Mouse (Mus musculus): ENCODE data around the gene Gm20388. TPM values are rescaled to one million over a fixed set of nuclear protein-coding genes. Genes with fewer than 3 reads are reported as not detected.

Gene Gm20388
- polyA plus RNA-seq, 1 experiment, result 28.1 TPM

DNA sequence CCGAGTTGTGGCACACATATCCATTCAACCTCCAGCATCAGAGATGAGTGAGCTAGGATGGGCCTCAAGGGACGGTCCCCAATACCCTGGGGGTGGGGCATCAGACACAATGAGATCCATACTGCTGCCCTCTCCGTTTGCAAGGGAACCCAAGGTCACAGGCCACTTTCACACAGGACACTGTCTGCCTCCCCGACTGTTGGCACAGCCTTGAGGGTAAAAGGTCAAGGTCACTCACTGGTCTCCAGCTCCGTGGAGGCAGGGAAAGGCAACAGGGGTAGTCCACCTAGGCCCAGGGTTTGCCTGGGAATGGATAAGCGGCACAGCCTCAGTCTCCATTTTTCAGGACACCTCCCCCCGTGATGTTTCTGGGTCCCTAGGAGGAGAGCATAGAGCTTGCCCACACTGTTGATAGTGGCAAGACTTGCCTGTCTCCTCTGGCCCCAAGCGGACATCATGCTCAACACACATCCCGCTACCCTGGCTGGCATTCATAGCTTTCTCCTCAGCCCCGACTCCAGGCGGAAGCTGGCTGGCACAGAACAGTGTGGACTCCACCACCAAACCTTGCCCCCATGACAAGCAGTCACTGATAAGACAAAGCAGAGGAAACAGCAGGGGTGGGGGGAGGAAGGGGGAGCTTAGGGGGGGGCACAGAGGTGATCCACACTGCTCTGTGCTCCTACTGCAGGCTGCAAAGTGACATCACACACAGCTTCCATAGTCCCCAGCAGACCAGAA, 2364.2 kb downstream of the Gm20388 start:
- no peak overlapping the region for H3K4me3 ChIP-seq (ENCODE audit: low read depth, low read length)
- H3K9me3 ChIP-seq (replicated peaks; ENCODE audit: control insufficient read depth, insufficient read depth, low read length, poor library complexity, severe bottlenecking), result no peaks in the 10 kb centered on the region
- TF ChIP-seq POLR2A (IDR thresholded peaks at IDR 0.05; ENCODE audit: insufficient read depth, low read length), result no peak
- no peak for TF ChIP-seq EP300 (IDR thresholded peaks at IDR 0.05; ENCODE audit: insufficient read depth, low read depth, low read length)
- H3K36me3 ChIP-seq (ENCODE audit: control insufficient read depth, insufficient read depth, low read length, poor library complexity, severe bottlenecking), result no peaks in the 10 kb centered on the region
- H3K9ac ChIP-seq (ENCODE audit: low read depth, poor library complexity, severe bottlenecking), result no peak overlapping the region
- peaks cover 3% of the 10 kb centered on the region for H3K4me1 ChIP-seq (ENCODE audit: control insufficient read depth, insufficient read depth, low read length)
- no peak overlapping the region for H3K27ac ChIP-seq (ENCODE audit: insufficient read depth, low read length)
- no peaks in the 10 kb centered on the region for H3K27me3 ChIP-seq (ENCODE audit: control insufficient read depth, insufficient read depth, low read length, poor library complexity, severe bottlenecking)

DNA sequence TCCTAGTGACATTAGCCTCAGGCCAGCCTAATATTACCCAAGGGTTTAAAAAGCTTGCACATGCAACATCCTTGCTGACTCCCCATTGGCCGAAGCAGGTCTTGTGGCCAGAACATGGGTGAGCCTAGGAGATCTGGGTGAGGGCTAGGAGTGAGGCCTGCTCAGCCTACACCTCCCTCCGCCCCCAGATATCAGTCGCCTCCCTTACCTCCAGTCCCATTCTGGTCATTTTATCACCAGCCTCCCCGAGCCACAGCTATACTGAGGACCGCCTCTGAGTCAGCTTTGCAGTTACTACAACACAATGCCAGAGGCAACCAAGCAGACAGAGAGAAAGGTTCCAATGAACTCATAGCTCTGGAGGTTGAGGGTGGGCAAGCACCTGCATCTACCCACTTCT, 2365.7 kb downstream of the Gm20388 start:
- no peaks in the 10 kb centered on the region for H3K9me3 ChIP-seq (replicated peaks; ENCODE audit: control insufficient read depth, insufficient read depth, low read length, poor library complexity, severe bottlenecking)
- TF ChIP-seq CTCF (IDR thresholded peaks at IDR 0.05; ENCODE audit: low read depth, low read length) (no peak), POLR2A (IDR thresholded peaks at IDR 0.05; ENCODE audit: insufficient read depth, low read length) (no peak), EP300 (IDR thresholded peaks at IDR 0.05; ENCODE audit: insufficient read depth, low read depth, low read length) (no peak)
- H3K4me3 ChIP-seq (ENCODE audit: low read depth, low read length), result no peak overlapping the region
- H3K27me3 ChIP-seq (ENCODE audit: control insufficient read depth, insufficient read depth, low read length, poor library complexity, severe bottlenecking), result no peaks in the 10 kb centered on the region
- peaks cover 5% of the 10 kb centered on the region for H3K4me1 ChIP-seq (ENCODE audit: control insufficient read depth, insufficient read depth, low read length)
- no peak overlapping the region for H3K9ac ChIP-seq (ENCODE audit: low read depth, poor library complexity, severe bottlenecking)
- H3K27ac ChIP-seq (ENCODE audit: insufficient read depth, low read length), result no peak overlapping the region
- H3K36me3 ChIP-seq (ENCODE audit: control insufficient read depth, insufficient read depth, low read length, poor library complexity, severe bottlenecking), result no peaks in the 10 kb centered on the region

DNA sequence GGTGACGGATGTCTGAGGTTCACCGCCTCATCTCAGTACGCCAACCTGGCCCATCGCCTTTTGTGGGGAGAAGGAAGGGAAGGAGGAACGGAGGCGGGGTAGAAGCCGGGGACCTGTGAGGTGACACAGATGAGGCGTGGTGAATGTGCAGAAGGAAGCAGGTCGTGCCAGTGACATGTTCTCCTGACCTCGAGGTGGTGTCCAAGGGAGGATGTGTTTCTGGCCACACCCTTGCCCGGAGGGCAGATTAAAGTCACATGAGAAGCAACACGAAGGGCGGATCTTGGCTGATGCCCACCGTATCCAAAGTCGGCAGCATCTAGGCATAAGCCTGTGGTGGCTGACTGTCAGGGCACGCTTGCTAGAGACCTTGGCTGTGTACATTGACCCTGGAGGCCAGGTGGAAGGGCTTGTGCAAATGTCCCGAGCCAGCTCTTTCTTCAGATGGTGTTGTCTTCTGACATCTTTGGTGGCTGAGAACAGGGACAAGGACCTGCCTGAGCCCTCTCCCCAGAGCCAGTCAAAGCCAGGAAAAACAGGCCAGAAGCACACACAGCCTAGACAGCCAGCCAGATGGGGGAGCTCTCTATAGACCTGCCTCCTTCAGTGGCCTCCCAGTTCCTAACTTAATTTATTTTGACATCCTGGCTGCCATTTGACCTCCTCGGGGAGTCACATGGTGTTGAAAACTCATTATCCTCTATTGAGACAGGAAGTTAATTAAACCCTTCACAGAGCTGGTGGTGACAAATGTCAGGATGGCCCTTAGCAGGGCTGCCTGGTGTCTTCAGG, 2366.8 kb downstream of the Gm20388 start:
- no peak overlapping the region for H3K27ac ChIP-seq (ENCODE audit: insufficient read depth, low read length)
- H3K4me3 ChIP-seq (ENCODE audit: low read depth, low read length), result peak overlapping the region; percentile 60

DNA sequence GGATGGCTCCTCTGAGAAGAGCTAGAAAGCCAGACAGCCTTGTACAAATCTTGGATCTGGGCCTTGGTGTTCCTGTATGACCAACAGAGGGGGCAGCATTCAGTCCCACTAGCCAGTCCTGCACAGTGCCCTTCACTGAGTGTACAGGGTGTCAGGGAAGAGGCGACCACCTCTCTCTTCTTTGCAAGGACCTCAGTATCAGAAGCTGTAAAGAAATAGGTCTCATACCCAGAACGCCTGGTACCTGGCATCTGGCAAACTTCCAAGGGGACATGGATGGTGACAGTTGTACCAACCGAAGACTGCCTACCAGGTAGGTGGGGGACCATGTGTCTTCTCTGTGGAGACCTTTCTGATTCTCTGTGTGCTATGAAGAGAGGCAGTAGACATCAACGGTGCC, 2369.5 kb downstream of the Gm20388 start:
- no peak for TF ChIP-seq CTCF (IDR thresholded peaks at IDR 0.05; ENCODE audit: low read depth, low read length)
- H3K9me3 ChIP-seq (replicated peaks; ENCODE audit: control insufficient read depth, insufficient read depth, low read length, poor library complexity, severe bottlenecking), result no peaks in the 10 kb centered on the region
- no peaks in the 10 kb centered on the region for H3K36me3 ChIP-seq (ENCODE audit: control insufficient read depth, insufficient read depth, low read length, poor library complexity, severe bottlenecking)
- H3K4me1 ChIP-seq (ENCODE audit: control insufficient read depth, insufficient read depth, low read length), result peaks cover 5% of the 10 kb centered on the region
- no peak overlapping the region for H3K4me3 ChIP-seq (ENCODE audit: low read depth, low read length)
- H3K9ac ChIP-seq (ENCODE audit: low read depth, poor library complexity, severe bottlenecking), result no peak overlapping the region
- peaks cover 13% of the 10 kb centered on the region for H3K27me3 ChIP-seq (ENCODE audit: control insufficient read depth, insufficient read depth, low read length, poor library complexity, severe bottlenecking)
- no peak overlapping the region for H3K27ac ChIP-seq (ENCODE audit: insufficient read depth, low read length)

More for the DNA sequence above, 2366.8 kb downstream of the Gm20388 start:
- H3K9ac ChIP-seq (ENCODE audit: low read depth, poor library complexity, severe bottlenecking), result peak overlapping the region; percentile 1; the same call in 1 of the 2 replicates
- no peaks in the 10 kb centered on the region for H3K36me3 ChIP-seq (ENCODE audit: control insufficient read depth, insufficient read depth, low read length, poor library complexity, severe bottlenecking)
- no peaks in the 10 kb centered on the region for H3K9me3 ChIP-seq (replicated peaks; ENCODE audit: control insufficient read depth, insufficient read depth, low read length, poor library complexity, severe bottlenecking)
- no peak for TF ChIP-seq EP300 (IDR thresholded peaks at IDR 0.05; ENCODE audit: insufficient read depth, low read depth, low read length)
- TF ChIP-seq POLR2A (IDR thresholded peaks at IDR 0.05; ENCODE audit: insufficient read depth, low read length), result no peak
- TF ChIP-seq CTCF (IDR thresholded peaks at IDR 0.05; ENCODE audit: low read depth, low read length), result peak; percentile 58
- peaks cover 5% of the 10 kb centered on the region for H3K4me1 ChIP-seq (ENCODE audit: control insufficient read depth, insufficient read depth, low read length)
- peaks cover 1% of the 10 kb centered on the region; the same call in 1 of the 2 replicates for H3K27me3 ChIP-seq (ENCODE audit: control insufficient read depth, insufficient read depth, low read length, poor library complexity, severe bottlenecking)

DNA sequence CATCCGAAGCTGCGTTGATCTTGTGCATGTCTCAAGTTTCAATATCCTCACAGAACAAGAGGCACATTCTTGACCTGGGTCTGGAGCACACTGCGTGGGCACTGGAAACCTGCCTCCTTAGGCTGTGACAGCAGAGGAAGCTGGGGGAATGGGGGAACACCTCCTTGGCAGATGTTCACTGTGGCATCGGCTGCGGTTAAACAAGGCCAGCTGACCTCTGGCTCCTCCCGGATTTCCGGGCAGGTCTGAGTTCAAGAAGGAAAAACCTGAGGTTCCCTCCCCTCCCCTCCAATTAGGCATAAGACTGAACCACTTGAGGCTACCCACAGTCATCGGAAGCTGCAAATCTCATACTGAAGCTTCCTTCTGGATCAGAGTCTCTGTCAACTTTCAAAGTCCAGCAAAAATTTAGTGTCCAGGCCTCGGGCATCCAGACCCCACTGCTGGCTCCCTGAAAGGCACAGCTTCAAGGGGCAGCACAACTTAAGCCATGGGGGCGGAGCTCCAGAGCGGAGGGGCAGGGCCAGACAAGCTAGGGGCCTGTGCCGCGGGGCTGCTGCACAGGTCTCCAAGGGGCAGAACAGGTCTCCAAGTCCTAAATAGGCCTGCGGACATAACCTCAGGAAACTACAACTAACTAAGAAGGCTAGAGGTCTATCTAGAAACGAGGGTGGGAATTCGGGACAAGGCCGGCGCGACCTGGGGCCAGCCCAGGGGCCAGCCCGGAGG, 2370.1 kb downstream of the Gm20388 start:
- no peaks in the 10 kb centered on the region for H3K36me3 ChIP-seq (ENCODE audit: control insufficient read depth, insufficient read depth, low read length, poor library complexity, severe bottlenecking)
- peaks cover 13% of the 10 kb centered on the region for H3K27me3 ChIP-seq (ENCODE audit: control insufficient read depth, insufficient read depth, low read length, poor library complexity, severe bottlenecking)
- H3K9ac ChIP-seq (ENCODE audit: low read depth, poor library complexity, severe bottlenecking), result peak overlapping the region; percentile 31
- H3K4me1 ChIP-seq (ENCODE audit: control insufficient read depth, insufficient read depth, low read length), result peaks cover 5% of the 10 kb centered on the region
- H3K9me3 ChIP-seq (replicated peaks; ENCODE audit: control insufficient read depth, insufficient read depth, low read length, poor library complexity, severe bottlenecking), result no peaks in the 10 kb centered on the region
- H3K4me3 ChIP-seq (ENCODE audit: low read depth, low read length), result peak overlapping the region; percentile 52
- 0 out of 2 replicates have a peak overlapping the region, but pooled peaks have one; percentile 7 for H3K27ac ChIP-seq (ENCODE audit: insufficient read depth, low read length)
- TF ChIP-seq POLR2A (IDR thresholded peaks at IDR 0.05; ENCODE audit: insufficient read depth, low read length) (no peak), CTCF (IDR thresholded peaks at IDR 0.05; ENCODE audit: low read depth, low read length) (no peak), EP300 (IDR thresholded peaks at IDR 0.05; ENCODE audit: insufficient read depth, low read depth, low read length) (no peak)

Data from ES-Bruce4 (cell line).